Mouse (Mus musculus): ENCODE data around the gene Glb1l3.
"Not testable (repeated sequence)": the region's sequence is repeated elsewhere in the genome, so short reads cannot be mapped to it uniquely, and the experiment has no call there.

Gene Glb1l3

DNA sequence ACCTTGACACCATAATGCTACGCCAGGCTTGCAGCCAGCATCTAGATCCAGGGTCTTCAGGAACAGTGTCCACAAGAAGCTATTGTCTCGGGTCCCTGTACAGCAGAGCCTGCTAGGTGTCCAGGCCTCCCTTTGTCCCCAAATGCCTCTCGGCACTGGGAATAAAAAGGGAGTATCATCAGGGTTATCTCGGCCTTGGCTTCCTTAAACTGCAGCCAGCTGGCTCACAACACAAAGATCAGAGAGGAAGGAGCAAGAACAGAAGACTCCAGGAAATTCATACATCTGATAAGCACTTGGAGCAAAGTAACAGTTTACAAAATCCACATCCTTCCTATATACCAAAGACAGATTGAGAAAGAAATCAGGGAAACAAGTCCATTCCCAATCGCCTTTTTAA is at the start of gene Glb1l3:
TSS of gene Glb1l3 (minus strand) at position 140 of the 400 bp plus-strand sequence.
- no peak for DNase-seq (ENCODE audit: low spot score)

DNA sequence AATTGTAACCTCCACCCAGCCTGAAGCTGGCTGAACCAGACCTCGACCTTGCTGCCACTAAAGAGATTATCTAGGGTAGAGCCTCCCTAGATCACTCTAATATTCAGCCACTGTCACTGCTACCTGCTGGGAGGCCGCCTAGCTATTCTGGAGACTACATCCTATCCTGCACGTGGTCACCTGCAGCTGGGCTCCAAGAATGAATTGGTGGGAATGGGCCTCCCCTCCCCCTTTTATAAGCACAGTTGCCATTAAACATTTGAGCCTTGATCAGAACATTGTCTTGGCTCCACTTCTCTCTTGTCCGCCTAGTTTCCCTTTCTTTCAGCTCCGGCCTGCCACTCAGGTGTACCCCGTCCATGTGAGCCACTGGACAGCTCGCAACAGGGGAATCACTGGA is 9.2 kb upstream of the Glb1l3 start:
- not testable (repeated sequence) for DNase-seq (ENCODE audit: low spot score)

- no peak for DNase-seq (ENCODE audit: low spot score)
These were observed 29.6 kb downstream of the Glb1l3 start for GRCm38 (mm10) chr9:26831089-26831488.

DNA sequence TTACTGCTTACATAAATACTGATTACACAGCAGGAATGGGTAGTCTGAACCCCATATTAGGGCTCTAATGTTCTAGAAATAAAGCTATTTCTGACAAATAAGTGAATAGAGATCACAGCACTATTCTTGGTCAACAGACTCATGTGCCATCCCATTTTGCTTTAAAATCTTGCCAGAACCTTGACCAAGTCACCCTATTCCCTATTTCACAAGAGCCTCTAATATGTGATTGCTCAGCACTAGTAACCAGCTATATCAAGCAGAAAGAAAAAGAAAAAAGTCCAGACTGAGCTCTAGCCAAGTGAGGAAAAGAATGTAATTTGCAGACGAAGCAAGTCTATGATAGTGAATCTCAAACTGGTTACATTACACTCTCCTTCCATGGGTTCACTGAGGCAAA is 40.7 kb downstream of the Glb1l3 start:
- DNase-seq (ENCODE audit: low spot score): no peak

DNA sequence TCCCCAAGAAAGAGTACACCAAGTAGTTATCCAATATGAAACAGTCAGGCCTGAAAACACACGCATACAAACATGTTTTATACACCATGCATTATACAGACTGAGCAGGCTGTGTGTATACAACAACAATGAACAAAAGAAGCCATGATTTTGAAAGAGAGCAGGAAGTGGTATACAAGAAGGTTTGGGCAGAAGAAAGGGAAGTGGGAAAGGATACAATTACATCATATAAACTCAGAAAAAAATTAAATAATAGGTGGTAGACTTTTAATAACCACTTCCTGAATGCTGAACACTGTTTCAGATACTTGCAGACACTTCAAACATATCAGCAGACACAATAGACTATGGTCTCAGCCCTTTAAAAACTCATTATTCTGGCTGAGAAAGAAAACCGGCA is 52.0 kb downstream of the Glb1l3 start:
- no peak for DNase-seq (ENCODE audit: low spot score)

GRCm38 (mm10) chr9:26805935-26806666 is 54.6 kb downstream of the Glb1l3 start, which contains the start of gene Glb1l2:
Gene Glb1l2, minus strand, starts transcription at chr9:26806468.
- DNase-seq (ENCODE audit: low spot score): peak; percentile 97

- DNase-seq (ENCODE audit: low spot score): no peak
These were observed 56.4 kb downstream of the Glb1l3 start for GRCm38 (mm10) chr9:26804321-26804720.

DNA sequence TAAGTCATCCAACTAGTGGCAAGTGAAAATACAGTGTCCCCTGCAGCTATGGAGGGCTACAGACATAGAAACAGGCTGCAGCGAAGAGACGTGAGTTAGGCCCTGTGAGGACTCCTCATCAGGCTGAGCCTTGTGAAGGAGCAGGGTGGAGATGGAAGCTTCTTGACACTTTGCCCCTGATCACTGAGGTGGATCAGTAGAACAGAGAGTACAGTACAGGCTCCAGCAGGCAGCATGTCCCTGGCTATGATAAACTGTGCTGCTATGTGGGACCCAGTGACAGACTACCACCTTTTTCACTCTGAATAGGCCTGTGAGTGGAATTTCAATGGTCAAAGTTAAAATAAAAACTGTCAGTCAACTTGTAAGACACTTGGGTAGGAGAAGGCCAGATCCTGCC is 60.3 kb downstream of the Glb1l3 start:
- DNase-seq (ENCODE audit: low spot score): no peak

GRCm38 (mm10) chr9:26798731-26799130 is 62.0 kb downstream of the Glb1l3 start:
- no peak for DNase-seq (ENCODE audit: low spot score)

GRCm38 (mm10) chr9:26798205-26798604 is 62.5 kb downstream of the Glb1l3 start:
- no peak for DNase-seq (ENCODE audit: low spot score)

DNA sequence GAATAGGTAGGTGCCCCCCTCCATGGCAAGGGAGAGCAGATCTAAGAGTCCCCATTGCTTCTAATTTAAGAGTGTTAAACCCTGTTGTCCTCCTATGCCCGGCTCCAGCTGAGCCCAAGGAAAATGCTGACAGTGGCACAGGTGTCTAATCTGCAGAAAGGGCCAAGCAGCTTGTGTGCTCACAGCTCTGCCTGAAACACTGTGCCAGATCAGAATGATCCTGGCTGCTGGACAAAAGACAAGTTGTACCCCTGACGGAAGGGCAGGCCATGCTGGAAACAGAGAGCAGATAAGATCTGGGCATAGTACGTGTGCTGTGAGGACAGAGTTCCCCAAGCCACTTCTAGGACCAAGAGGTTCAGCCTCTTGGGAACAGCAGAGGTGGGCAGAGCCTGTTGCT is 67.9 kb downstream of the Glb1l3 start:
- no peak for DNase-seq (ENCODE audit: low spot score)

DNA sequence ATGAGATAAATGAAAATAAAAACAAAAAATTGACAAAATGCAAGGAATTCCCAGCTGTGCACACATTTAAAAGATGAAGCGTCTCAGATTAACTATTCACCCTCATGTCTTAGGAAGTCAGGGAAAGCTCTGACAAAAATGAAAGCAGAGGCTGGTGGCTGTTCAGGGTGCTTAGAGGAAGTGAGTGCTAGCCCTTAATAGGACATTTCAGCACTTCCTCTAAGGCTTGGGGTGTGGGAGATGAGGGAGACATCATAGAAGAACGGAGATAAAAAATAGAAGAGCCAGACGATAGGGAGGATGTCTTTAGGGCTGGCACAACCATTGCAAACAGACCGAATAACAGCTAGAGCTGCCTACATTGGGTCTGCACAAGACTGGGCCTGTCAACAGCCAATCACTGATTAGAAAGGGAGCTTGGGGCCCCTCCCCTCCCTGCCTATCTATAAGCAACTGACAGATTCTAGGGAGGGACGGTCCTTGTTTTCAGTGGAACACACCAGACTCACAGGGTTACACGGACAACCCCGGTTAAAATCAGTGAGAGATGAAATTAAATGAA is 77.2 kb downstream of the Glb1l3 start:
- no peak for DNase-seq (ENCODE audit: low spot score)

- DNase-seq (ENCODE audit: low spot score): no peak
These were observed 82.3 kb downstream of the Glb1l3 start for GRCm38 (mm10) chr9:26778421-26778820.

GRCm38 (mm10) chr9:26776122-26776902 is 84.4 kb downstream of the Glb1l3 start:
- peak; percentile 79 for DNase-seq (ENCODE audit: low spot score)

DNA sequence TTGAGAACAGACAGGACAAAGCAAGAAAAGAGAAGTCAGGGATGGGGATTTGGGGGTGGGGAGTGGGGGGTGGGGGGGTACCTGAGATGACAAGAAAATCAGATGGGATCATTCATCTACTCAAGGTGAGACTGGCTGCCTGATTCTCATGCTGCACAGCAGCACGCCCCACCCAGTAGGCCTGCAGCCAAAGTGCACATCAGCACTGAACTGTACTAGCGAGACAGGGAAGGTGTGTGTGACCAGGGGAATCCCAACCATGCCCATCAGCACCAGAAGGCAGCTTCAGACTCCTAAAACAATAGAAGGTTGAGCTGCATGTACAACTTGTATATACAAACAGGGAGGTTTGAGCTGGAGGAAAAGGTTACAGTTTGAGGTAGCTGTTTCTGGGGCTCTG is 85.0 kb downstream of the Glb1l3 start:
- no peak for DNase-seq (ENCODE audit: low spot score)

GRCm38 (mm10) chr9:26768181-26768580 is 92.5 kb downstream of the Glb1l3 start:
- no peak for DNase-seq (ENCODE audit: low spot score)

Measured in embryo, embryonic 10 days (tissue).